Mouse (Mus musculus): ENCODE measurements at regions not wholly inside any gene's neighbourhood (a gene's known extent, or its start where the extent isn't known, plus 50 kb on each side); places are given as distances from the start of the nearest gene placed in this dataset.

GRCm38 (mm10) chr6:93094730-93095360 is 151.6 kb upstream of the Adamts9 start:
- no peak overlapping the region for H3K4me3 ChIP-seq (replicated peaks)
- H3K4me2 ChIP-seq, result no peak overlapping the region
- DNase-seq, result no peak
- H3K27ac ChIP-seq, result no peak overlapping the region
- 65% methylated on average over 5 of the region's 5 CpGs for WGBS (ENCODE audit: insufficient replicate concordance)
- no peaks in the 10 kb centered on the region for H3K36me3 ChIP-seq
- H3K9me3 ChIP-seq (replicated peaks), result no peaks in the 10 kb centered on the region; the same call in 1 of the 2 replicates
- no peak for ATAC-seq (ENCODE audit: low read depth)
- no peak overlapping the region for H3K9ac ChIP-seq
- no peaks in the 10 kb centered on the region for H3K27me3 ChIP-seq
- H3K4me1 ChIP-seq (replicated peaks), result no peaks in the 10 kb centered on the region

GRCm38 (mm10) chr6:93093770-93094169 is 150.5 kb upstream of the Adamts9 start:
- 62% methylated on average over 2 of the region's 2 CpGs for WGBS (ENCODE audit: insufficient replicate concordance)

GRCm38 (mm10) chr6:93087329-93087728 is 144.0 kb upstream of the Adamts9 start:
- H3K27me3 ChIP-seq, result no peaks in the 10 kb centered on the region
- whole genome bisulfite sequencing (ENCODE audit: insufficient replicate concordance), result 54% methylated on average over 2 of the region's 2 CpGs
- H3K9me3 ChIP-seq (replicated peaks), result no peaks in the 10 kb centered on the region
- H3K4me2 ChIP-seq, result no peak overlapping the region
- H3K36me3 ChIP-seq, result no peaks in the 10 kb centered on the region
- H3K4me3 ChIP-seq (replicated peaks), result no peak overlapping the region
- no peaks in the 10 kb centered on the region for H3K4me1 ChIP-seq (replicated peaks)
- no peak overlapping the region for H3K27ac ChIP-seq
- DNase-seq (no peak), ATAC-seq (ENCODE audit: low read depth) (no peak)
- no peak overlapping the region for H3K9ac ChIP-seq

More at GRCm38 (mm10) chr6:93093770-93094169, 150.5 kb upstream of the Adamts9 start:
- Histone ChIP-seq H3K36me3 (no peaks in the 10 kb centered on the region), H3K9me3 (replicated peaks) (no peaks in the 10 kb centered on the region), H3K27ac (no peak overlapping the region), H3K4me2 (no peak overlapping the region), H3K4me1 (replicated peaks) (no peaks in the 10 kb centered on the region), H3K9ac (no peak overlapping the region), H3K27me3 (no peaks in the 10 kb centered on the region), H3K4me3 (replicated peaks) (no peak overlapping the region)
- DNase-seq (no peak), ATAC-seq (ENCODE audit: low read depth) (no peak)

GRCm38 (mm10) chr6:93084286-93084685 is 141.0 kb upstream of the Adamts9 start:
- DNase-seq (no peak), ATAC-seq (ENCODE audit: low read depth) (no peak)
- no peaks in the 10 kb centered on the region for H3K4me1 ChIP-seq (replicated peaks)
- WGBS (ENCODE audit: insufficient replicate concordance), result 57% methylated on average over 1 of the region's 1 CpGs
- no peaks in the 10 kb centered on the region for H3K36me3 ChIP-seq
- H3K9ac ChIP-seq, result no peak overlapping the region
- no peak overlapping the region for H3K4me2 ChIP-seq
- H3K4me3 ChIP-seq (replicated peaks), result no peak overlapping the region
- no peaks in the 10 kb centered on the region for H3K9me3 ChIP-seq (replicated peaks)
- no peaks in the 10 kb centered on the region for H3K27me3 ChIP-seq
- H3K27ac ChIP-seq, result no peak overlapping the region

GRCm38 (mm10) chr6:93083716-93084115 is 140.4 kb upstream of the Adamts9 start:
- Histone ChIP-seq H3K27ac (no peak overlapping the region), H3K4me1 (replicated peaks) (no peaks in the 10 kb centered on the region), H3K4me3 (replicated peaks) (no peak overlapping the region), H3K36me3 (no peaks in the 10 kb centered on the region), H3K4me2 (no peak overlapping the region), H3K9me3 (replicated peaks) (no peaks in the 10 kb centered on the region), H3K9ac (no peak overlapping the region), H3K27me3 (no peaks in the 10 kb centered on the region)
- no peak for ATAC-seq (ENCODE audit: low read depth)
- no peak for DNase-seq
- 77% methylated on average over 6 of the region's 6 CpGs for WGBS (ENCODE audit: insufficient replicate concordance)

- Histone ChIP-seq H3K9ac (no peak overlapping the region), H3K4me2 (no peak overlapping the region), H3K27ac (no peak overlapping the region), H3K4me3 (replicated peaks) (no peak overlapping the region), H3K9me3 (replicated peaks) (no peaks in the 10 kb centered on the region), H3K4me1 (replicated peaks) (no peaks in the 10 kb centered on the region), H3K27me3 (no peaks in the 10 kb centered on the region), H3K36me3 (no peaks in the 10 kb centered on the region)
- 52% methylated on average over 4 of the region's 4 CpGs for WGBS (ENCODE audit: insufficient replicate concordance)
- ATAC-seq (ENCODE audit: low read depth) (no peak), DNase-seq (no peak)
Observed at GRCm38 (mm10) chr6:93082205-93082604, 138.9 kb upstream of the Adamts9 start.

- DNase-seq, result no peak
- WGBS (ENCODE audit: insufficient replicate concordance), result 62% methylated on average over 1 of the region's 1 CpGs
- H3K9ac ChIP-seq, result no peak overlapping the region
- no peaks in the 10 kb centered on the region for H3K36me3 ChIP-seq
- no peak for ATAC-seq (ENCODE audit: low read depth)
- no peak overlapping the region for H3K4me3 ChIP-seq (replicated peaks)
- no peak overlapping the region for H3K4me2 ChIP-seq
- H3K27ac ChIP-seq, result no peak overlapping the region
- H3K27me3 ChIP-seq, result no peaks in the 10 kb centered on the region
- no peaks in the 10 kb centered on the region for H3K9me3 ChIP-seq (replicated peaks)
- H3K4me1 ChIP-seq (replicated peaks), result no peaks in the 10 kb centered on the region
Observed at GRCm38 (mm10) chr6:93076681-93077080, 133.4 kb upstream of the Adamts9 start.

GRCm38 (mm10) chr6:93075867-93076266 is 132.6 kb upstream of the Adamts9 start:
- DNase-seq (no peak), ATAC-seq (ENCODE audit: low read depth) (no peak)
- Histone ChIP-seq H3K27me3 (no peaks in the 10 kb centered on the region), H3K9me3 (replicated peaks) (no peaks in the 10 kb centered on the region), H3K27ac (no peak overlapping the region), H3K4me3 (replicated peaks) (no peak overlapping the region), H3K9ac (no peak overlapping the region), H3K4me2 (no peak overlapping the region), H3K36me3 (no peaks in the 10 kb centered on the region), H3K4me1 (replicated peaks) (no peaks in the 10 kb centered on the region)
- WGBS (ENCODE audit: insufficient replicate concordance), result 51% methylated on average over 5 of the region's 5 CpGs

- no peak overlapping the region for H3K9ac ChIP-seq
- H3K36me3 ChIP-seq, result no peaks in the 10 kb centered on the region
- H3K27ac ChIP-seq, result no peak overlapping the region
- DNase-seq (no peak), ATAC-seq (ENCODE audit: low read depth) (no peak)
- H3K9me3 ChIP-seq (replicated peaks), result no peaks in the 10 kb centered on the region
- H3K4me1 ChIP-seq (replicated peaks), result no peaks in the 10 kb centered on the region
- no peaks in the 10 kb centered on the region for H3K27me3 ChIP-seq
- H3K4me3 ChIP-seq (replicated peaks), result no peak overlapping the region
- H3K4me2 ChIP-seq, result no peak overlapping the region
- WGBS (ENCODE audit: insufficient replicate concordance), result 68% methylated on average over 4 of the region's 4 CpGs
Observed at GRCm38 (mm10) chr6:93075011-93075410, 131.7 kb upstream of the Adamts9 start.

GRCm38 (mm10) chr6:93070916-93071315 is 127.6 kb upstream of the Adamts9 start:
- 61% methylated on average over 5 of the region's 5 CpGs for WGBS (ENCODE audit: insufficient replicate concordance)
- ATAC-seq (ENCODE audit: low read depth) (no peak), DNase-seq (no peak)
- Histone ChIP-seq H3K4me1 (replicated peaks) (no peaks in the 10 kb centered on the region), H3K27me3 (no peaks in the 10 kb centered on the region), H3K36me3 (no peaks in the 10 kb centered on the region), H3K9me3 (replicated peaks) (no peaks in the 10 kb centered on the region), H3K4me3 (replicated peaks) (no peak overlapping the region), H3K27ac (no peak overlapping the region), H3K9ac (no peak overlapping the region), H3K4me2 (no peak overlapping the region)

- H3K4me1 ChIP-seq (replicated peaks), result no peaks in the 10 kb centered on the region
- WGBS (ENCODE audit: insufficient replicate concordance), result 49% methylated on average over 5 of the region's 5 CpGs
- no peak overlapping the region for H3K4me2 ChIP-seq
- no peaks in the 10 kb centered on the region for H3K27me3 ChIP-seq
- DNase-seq, result no peak
- H3K4me3 ChIP-seq (replicated peaks), result no peak overlapping the region
- H3K9me3 ChIP-seq (replicated peaks), result no peaks in the 10 kb centered on the region
- H3K27ac ChIP-seq, result no peak overlapping the region
- H3K9ac ChIP-seq, result no peak overlapping the region
- no peaks in the 10 kb centered on the region for H3K36me3 ChIP-seq
- ATAC-seq (ENCODE audit: low read depth), result no peak
Observed at GRCm38 (mm10) chr6:93067808-93068207, 124.5 kb upstream of the Adamts9 start.

- WGBS (ENCODE audit: insufficient replicate concordance), result 27% methylated on average over 11 of the region's 11 CpGs
- H3K9me3 ChIP-seq (replicated peaks), result no peaks in the 10 kb centered on the region
- DNase-seq (no peak), ATAC-seq (ENCODE audit: low read depth) (no peak)
- H3K36me3 ChIP-seq, result no peaks in the 10 kb centered on the region
- H3K27ac ChIP-seq, result no peak overlapping the region
- 0 out of 2 replicates have a peak overlapping the region, but pooled peaks have one; percentile 6 for H3K4me2 ChIP-seq
- H3K27me3 ChIP-seq, result no peaks in the 10 kb centered on the region
- no peaks in the 10 kb centered on the region for H3K4me1 ChIP-seq (replicated peaks)
- no peak overlapping the region for H3K4me3 ChIP-seq (replicated peaks)
- no peak overlapping the region for H3K9ac ChIP-seq
Observed at GRCm38 (mm10) chr6:93066553-93067376, 123.5 kb upstream of the Adamts9 start.

All from liver, embryonic 13.5 days (tissue).